Mouse (Mus musculus): ENCODE results near the gene Chsy1.

The Chsy1 gene

DNA sequence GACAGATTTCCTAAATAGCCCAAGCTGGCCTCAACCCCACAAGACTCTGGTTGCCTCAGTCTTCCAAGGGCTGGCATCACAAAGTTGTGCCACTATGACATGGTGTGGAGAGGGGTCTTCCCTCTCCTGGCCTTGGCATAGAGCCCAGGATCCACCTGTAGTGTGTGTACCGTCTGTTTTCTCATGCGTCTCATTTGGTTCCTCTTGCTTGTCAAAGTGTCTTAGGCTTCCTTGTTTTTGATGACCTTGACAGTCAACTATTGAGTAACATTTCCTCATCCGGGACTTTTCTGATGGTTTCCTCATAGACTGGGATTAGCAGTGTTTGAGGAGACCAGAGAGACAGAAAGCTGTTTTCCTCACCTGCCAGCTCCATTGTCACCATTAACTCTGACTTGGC is 30.8 kb downstream of the Chsy1 start:
- no peak for DNase-seq (ENCODE audit: low spot score in 2 of 2)

DNA sequence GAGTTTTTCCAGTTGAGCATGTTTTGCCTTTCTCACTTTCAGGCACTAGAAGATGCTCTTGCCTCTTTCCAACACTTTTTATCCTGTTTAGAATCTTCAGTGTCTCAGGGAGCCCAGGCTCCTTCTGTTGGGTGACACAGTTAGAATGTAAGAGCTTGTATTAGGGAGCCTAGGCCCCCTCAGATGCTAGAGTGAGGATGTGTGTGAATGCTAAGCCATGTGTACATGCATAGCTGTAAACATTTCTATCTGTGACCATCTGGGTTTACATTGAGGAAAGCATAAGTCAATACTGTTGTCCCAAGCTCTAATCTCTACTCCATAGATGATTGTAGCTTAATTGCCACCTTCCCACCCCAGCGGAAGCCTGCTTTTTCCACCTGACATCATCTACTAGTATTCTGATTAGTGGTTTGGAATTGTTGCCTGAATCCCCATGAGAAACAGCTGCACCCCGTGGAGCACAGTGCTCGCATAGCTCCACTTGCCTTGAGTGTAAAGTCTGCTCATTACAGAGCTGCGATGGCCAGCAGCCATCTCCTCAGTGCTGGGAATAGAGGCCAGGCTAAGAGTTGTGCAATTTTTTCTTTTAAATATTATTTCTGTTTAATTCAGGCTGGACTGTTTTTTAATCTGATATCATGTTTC is 31.7 kb downstream of the Chsy1 start:
- DNase-seq (ENCODE audit: low spot score in 2 of 2), result no peak

DNA sequence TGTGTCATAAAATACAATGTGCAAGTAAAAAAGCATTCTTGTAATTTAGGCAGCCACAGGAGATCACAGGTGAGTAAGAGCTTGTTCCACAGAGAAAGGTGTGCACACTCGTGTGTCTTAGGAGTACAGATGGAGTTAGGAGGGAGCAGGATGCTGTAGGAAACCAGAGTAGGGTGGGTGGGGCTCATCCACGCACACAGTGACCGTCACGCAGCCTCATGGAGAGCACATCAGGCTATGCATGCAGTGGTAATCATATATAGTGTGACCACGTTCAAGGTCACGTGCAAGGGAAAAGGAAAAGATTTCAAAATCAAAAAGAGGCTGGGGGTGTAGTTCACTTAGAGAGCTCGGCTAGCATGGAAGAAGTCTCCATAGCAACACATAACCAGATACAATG is 33.2 kb downstream of the Chsy1 start:
- DNase-seq (ENCODE audit: low spot score in 2 of 2), result no peak

DNA sequence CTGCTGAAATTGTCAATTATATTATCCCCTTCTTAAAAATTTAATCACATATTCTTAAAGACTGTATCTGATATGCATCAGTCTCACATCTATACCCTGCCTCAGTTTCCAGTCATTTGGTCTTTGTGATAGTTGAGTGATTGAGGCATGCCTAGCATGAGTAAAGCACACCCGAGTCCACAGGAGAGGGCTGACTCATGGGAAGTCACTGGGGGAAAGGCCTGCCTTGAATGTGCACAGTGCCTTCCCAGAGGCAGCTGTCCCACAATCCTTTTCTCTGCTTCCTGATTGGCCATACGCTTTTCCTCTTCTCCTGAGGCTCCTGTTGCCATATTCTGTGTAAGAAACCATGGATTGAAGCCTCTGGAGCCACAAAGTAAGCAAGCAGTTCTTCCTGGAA is 35.2 kb downstream of the Chsy1 start:
- no peak for DNase-seq (ENCODE audit: low spot score in 2 of 2)

DNA sequence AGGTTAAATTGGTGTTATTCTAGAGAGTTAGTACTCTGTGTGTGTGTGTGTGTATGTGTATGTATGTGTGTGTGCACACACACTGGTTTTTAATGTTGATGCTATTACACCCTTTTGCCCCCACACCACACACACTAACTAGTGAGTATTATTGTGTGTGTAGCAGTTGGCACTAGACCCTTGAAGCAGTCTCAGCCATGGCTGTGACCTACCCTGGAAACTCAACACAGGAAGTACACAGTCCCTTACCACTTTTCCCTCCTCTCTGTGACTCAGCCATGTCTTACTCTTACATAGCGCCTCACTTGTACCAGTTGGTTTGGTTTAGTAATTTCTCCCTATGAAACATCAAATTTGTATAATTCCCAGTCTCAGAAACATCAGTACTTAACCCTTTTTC is 37.8 kb downstream of the Chsy1 start:
- no peak for DNase-seq (ENCODE audit: low spot score in 2 of 2)

DNA sequence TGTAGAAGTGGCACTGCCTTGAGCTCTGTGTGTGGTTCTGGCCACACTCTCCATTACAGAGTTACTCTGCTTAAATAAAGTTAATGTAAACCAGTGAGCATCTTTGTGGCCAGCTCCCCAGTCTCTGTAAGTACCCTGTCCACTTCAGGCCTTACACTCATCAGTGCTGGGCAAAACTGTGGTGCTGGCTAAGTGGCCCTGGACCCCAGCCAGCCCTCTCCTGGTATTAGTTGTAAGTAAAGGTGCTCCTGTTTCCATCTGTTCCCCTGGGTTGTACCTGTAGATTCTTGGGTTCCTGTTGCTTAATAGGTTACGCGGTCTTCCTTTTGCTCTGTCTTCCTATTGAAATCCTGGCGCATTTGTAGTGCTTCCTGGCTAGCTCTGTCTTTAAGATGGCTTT is 38.5 kb downstream of the Chsy1 start:
- no peak for DNase-seq (ENCODE audit: low spot score in 2 of 2)

DNA sequence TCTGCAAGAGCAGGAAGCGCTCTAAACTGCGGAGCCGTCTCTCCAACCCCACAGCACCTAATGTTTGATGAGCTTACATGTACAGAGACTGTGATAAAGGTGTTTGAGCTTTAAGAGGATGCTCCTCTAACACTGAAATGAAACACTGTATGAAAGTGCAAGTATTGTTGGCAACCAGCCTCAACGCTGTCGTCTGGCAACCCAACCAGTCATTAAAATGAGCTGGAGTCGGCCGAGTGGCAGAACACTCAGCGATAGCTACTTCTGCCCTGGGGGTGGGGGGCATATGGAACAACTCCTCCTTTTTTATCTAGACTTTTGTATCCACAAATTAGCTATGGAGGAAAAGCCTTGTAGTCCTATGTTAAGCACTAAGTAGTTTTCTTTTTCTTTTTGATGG is 40.2 kb downstream of the Chsy1 start:
- DNase-seq (ENCODE audit: low spot score in 2 of 2), result no peak

DNA sequence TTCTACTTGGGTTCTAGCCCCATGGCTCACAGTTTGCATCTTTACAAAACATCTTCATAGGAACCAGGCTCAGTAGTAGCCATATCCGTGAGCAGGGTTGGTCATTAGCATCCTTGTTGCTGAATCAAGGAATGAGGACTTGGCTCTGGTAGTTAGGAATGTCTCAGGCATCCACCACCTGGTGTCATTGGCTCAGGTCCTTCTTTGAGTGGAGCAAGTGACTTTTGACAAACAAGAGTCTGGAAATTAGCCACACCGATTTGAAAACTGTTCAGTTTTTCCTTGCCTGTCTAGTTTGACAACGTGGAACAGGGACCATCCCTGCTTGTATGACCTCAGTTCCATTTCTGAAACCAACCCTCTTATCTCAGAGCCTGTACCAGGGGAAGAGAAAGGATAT is 41.1 kb downstream of the Chsy1 start:
- no peak for DNase-seq (ENCODE audit: low spot score in 2 of 2)

DNA sequence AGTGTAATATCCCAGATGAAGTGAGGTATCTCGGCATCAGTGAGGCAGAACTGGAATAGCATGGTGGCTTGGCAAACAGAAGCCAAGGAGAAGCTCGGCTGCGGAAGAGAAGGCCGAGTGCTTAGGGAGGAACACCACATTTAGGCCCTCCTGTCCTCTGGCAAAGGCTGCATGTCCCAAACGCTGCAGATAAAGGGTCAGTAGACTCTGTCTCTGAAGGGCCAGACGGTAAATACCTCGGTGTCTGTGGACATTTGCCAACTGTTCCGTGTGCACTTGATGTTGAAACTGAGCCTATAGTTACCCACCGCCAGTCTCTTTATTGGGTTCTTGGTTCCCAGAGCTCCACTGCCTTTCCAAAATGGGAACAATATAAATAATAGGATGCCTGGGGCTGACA is 48.1 kb downstream of the Chsy1 start:
- no peak for DNase-seq (ENCODE audit: low spot score in 2 of 2)

DNA sequence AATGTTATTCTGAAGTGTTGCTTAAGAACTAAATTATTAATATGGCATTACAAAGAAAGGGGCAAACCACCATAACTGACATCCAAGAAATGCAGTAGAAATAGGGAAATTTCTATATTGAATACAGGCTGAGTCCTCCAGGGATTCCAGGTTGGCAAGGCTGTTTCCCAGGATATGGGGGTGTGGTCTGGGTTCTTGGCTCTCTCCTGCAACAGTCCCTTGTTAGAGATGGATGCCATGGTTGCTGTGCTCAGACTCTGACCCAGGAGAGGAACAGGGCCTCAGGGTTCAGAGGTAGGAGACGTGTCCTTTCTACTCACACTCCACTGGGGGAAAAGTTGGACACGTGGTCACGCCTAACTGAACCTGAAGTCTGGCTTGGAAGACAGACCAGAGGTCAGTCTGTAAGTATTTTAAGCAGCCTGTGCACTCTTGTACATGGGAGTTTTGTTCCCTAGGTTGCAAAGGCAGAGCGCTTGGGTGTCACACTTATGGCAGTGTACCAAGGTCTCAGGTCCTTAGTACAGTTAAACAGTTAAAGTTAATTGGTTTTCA is 48.6 kb downstream of the Chsy1 start:
- DNase-seq (ENCODE audit: low spot score in 2 of 2), result no peak

DNA sequence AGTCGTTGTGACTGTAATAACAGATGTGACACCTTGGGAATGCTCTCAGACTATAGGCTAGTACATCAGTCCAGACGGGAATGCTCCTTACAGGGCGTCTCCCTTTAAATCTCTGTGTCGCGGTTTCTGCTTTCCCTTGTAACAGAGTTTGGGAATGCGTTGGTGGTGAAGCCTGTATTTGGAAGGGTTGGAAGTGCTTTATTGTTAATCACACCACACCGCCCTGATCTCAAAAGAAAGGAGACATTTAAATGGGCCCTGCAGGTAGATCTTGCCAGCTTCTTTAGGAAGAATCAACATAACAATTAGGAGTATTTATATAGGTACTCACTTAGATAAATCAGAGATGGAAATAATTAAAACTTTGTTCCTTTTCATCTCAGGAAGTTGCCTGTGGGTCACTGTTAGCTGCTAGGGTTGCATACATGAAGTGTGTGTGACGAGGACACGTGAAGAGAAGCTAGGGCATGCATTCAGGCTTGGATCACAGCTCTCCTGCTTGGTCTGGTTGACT is 49.4 kb downstream of the Chsy1 start:
- DNase-seq (ENCODE audit: low spot score in 2 of 2), result no peak

DNA sequence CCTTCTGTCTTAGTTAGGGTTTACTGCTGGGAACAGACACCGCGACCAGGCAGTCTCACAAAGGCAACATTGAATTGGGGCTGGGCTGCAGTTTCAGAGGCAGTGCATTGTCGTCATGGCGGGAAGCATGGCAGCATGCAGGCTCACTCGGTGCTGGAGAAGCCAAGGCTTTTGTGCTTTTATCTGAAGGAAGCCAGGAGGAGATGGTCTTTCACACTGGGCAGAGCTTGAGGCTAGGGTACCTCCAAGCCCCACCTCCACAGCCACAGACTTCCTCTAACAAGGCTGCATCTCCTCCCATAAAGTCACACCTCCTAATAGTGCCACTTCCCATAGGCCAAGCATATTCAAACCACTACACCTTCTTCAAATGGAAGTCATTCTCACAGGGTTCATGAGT is 50.6 kb downstream of the Chsy1 start:
- no peak for DNase-seq (ENCODE audit: low spot score in 2 of 2)

DNA sequence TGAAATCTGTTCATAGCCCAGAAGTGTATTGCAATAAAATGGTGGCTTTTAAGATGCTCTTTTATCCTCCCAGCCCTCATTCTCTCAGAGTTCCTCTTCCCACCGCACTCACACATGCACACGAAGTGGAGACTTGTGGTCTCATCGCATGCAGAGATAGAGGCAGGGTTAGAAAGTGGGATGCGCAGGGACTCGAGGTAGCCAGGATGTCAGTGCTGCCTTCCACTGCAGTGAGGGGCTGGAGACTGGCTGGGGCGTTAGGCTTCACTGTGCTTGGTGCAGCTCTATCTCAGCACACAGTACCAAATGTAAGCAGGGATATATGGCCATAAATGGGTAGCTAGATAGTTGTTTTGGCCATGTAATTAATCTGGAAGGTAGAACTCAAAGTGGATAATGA is 52.5 kb downstream of the Chsy1 start:
- DNase-seq (ENCODE audit: low spot score in 2 of 2), result no peak

DNA sequence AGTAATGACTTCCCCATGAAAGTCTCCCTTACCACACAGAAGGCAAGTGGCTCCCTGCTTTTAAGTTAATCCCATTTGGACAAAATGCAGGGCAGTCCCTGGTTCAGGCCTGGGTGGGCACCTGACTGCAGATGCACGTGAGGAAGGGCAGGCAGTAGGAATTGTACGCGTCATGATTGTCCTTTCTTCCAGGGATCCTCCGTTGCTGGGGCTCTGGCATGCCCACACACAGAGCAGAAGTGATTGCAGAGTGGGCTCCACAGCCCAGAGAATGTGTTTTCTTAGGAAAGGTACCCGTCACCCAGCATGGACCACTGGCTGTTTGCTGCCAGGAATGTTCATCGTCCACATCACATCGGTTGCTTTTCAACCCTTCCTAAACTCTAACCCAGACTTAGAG is 53.2 kb downstream of the Chsy1 start:
- no peak for DNase-seq (ENCODE audit: low spot score in 2 of 2)

DNA sequence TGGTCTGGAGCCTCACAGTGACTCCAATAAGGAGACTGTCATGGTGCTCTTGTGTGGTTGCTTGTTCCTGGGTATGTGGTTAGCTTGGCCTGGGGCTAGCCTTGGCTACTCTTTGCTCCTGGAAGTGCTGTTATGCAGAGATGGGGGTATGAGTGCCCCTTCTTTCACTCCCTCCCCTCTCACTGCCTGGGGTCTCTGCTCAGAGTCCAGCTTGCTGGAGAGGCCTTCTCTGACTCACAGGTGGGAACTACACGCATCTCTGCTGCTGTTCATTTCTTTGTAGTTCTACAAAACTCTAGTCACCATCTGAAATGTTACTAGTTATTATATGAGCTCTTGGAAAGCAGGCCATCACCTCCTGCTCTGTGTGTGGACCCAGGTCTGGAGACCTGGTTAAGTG is 53.7 kb downstream of the Chsy1 start:
- DNase-seq (ENCODE audit: low spot score in 2 of 2), result no peak

DNA sequence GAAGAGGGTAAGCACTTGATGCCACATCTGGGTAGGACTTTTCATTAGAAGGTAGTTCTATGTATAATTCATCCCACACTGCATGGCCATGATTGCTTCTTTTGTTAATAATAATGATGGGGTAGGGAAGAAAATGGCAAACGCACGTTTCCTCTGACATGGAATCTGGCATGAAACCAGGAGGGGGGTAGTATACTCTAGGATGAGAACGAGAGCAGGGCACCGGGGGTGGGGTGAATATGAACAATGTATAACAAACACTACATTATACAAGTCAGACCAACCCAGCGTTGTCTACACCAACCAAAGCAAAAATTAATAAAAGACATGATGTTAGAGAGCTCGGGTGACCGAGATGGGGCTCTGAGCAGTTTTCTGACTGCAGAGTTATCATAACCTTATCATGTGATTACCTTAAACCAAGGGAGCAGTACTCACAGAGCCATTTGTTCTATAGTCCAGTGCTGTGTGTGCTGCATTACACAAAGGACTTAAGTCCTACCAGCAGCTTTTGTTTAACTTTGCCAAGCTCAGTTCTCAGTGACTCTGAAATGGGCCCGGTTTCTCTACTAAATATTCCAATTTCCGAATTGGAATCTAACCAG is 55.2 kb downstream of the Chsy1 start:
- no peak for DNase-seq (ENCODE audit: low spot score in 2 of 2)

DNA sequence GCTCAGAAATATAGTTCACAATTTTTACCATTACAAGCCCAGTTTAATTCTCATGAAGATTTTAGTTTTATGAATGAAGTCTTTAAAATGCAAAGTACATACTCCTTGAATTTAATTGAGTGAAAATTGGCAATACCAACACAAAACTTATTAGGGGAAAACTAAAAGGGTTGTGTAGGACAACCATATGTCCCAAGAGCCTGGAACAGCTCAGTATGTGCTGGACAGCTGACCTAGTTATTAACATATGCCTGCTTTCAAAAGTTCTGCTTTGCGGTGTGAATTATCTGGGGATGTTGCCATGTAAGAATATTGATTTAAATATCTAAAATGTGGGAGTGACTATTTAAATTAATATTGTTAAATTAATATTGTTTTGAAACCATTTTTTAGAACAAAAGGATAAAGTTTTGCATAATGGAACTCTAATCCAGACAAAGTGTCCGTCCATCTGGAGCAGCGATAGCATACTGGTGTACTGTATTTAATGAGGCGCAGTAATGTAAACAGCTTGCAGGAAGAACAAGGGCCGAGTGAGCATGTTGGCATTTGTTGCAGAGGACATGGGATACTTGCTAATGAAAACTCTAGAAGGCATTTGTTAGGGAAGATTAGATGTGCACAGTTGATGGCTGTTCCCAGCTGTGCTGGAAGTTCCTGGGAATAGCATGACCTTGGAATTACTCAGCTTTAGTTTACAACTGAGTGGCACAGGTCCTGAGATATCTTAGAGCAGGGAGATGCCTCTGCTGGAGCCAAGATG is 55.9 kb downstream of the Chsy1 start:
- DNase-seq (ENCODE audit: low spot score in 2 of 2), result no peak

DNA sequence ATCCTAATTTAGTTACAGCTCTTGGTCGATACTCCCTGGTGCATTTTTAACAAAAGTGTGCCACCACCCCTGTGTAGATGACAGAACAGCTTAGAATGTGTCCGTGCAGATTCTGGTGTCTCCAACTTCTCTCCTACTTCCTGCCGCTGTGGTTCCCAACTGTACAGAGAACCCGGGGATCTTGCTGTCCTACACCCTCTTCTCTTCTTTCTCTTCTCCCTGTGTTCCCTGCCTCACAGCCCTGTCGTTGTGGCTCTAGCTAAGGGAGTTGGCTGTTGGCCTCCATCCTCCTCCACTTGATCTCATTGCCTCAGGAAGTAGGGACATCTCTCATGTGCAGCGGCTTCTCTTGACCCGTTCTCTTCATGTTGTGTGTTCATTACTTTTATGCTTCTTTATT is 59.6 kb downstream of the Chsy1 start:
- DNase-seq (ENCODE audit: low spot score in 2 of 2), result no peak

DNA sequence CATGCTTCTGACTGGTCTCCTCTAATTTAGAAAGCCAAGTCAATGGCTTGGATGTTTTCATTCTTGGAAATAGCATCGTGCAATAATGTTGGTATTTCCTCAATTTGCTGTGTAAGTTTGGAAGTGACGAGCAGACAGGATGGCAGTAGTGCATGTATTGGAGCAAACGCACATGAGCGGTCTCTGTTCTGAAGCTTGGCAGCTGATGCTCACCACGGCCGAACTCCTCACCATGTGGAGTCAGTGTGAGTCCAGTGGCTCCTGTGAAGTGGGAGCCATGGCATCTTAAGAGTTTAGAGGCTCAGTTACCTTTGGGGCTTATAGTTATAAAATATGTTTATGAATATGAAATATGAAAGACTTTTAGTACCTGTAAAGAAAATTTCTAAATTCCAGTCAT is 60.2 kb downstream of the Chsy1 start:
- no peak for DNase-seq (ENCODE audit: low spot score in 2 of 2)

DNA sequence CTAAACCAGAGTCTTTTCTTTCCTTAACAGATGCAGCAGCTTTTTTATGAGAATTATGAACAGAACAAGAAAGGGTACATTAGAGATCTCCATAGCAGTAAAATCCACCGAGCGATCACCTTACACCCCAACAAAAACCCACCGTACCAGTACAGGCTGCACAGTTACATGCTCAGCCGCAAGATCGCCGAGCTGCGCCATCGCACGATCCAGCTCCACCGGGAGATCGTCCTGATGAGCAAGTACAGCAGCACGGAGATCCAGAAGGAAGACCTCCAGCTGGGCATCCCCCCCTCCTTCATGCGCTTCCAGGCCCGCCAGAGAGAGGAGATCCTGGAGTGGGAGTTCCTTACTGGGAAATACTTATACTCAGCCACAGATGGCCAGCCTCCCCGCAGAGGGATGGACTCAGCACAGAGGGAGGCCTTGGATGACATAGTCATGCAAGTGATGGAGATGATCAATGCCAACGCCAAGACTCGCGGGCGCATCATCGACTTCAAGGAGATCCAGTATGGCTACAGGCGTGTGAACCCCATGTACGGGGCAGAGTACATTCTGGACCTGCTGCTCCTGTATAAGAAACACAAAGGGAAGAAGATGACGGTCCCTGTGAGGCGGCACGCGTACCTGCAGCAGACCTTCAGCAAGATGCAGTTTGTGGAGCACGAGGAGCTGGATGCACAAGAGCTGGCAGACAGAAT is 61.6 kb downstream of the Chsy1 start:
- no peak for DNase-seq (ENCODE audit: low spot score in 2 of 2)

DNA sequence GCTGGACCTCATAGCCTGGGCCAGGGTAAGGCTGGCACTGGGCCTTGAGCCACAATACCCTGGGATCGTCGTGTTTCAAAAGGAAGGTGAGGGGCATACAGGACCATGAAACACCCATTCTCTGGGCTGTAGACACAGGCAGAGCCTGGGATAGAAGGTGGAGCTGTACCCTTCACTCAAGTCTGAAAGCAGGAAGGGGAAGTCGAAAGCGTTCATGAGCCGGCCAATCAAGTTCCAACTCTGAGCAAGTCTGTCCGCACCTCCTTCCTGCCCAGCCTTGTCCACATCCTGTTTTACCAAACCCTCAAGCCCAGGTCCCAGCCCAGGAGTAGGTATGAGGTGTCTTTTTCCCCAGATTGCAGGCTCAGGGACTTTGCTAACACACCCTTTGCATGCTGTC is 66.4 kb downstream of the Chsy1 start:
- no peak for DNase-seq (ENCODE audit: low spot score in 2 of 2)

DNA sequence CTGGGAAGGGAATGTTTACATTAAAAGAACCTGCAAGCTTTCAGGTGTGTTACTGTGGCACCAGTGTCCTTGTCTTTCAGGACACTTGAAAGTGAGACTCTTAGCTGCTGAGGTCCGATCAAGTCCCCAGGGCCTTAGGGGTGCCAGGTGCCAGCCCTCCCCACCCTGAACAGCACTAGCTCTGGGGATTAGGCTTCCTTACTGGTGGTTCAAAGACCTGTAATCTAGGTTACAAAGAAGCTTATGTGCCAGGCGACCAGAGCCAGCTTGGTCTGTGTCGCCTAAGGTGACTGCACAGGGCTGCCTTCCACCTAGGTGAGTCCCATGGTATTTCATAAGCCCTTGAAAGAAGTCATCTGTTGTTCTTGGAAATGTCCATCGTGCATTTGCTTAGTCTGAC is 66.9 kb downstream of the Chsy1 start:
- no peak for DNase-seq (ENCODE audit: low spot score in 2 of 2)

Data from spleen, postnatal 14 days (tissue).